Mouse (Mus musculus) CH12.LX (cell line): ENCODE data around the gene Cct3.

Experiments used
- BHLHE40 ChIP-seq: IDR thresholded peaks from 2 replicates; pipeline ENCODE4 v1.6.1; 2011; ENCODE audit warnings: mild to moderate bottlenecking, low read depth, low read length, improper control_type of control experiment
- CHD2 ChIP-seq: IDR thresholded peaks from 2 replicates; pipeline ENCODE4 v1.6.1; 2011; ENCODE audit warnings: low read length, improper control_type of control experiment
- CTCF ChIP-seq, 2 experiments: IDR thresholded peaks in 1 of 2; conservative IDR thresholded peaks in 1 of 2; 2 replicates each; pipeline ENCODE4 v1.5.1; 2011 to 2012; ENCODE audit warnings: low read depth in 2 of 2, low read length in 2 of 2, improper control_type of control experiment in 1 of 2, inconsistent platforms in 1 of 2, mild to moderate bottlenecking in 1 of 2, moderate library complexity in 1 of 2
- EP300 ChIP-seq: IDR thresholded peaks from 2 replicates; pipeline ENCODE4 v1.6.1; 2011; ENCODE audit warnings: low read length, improper control_type of control experiment
- HCFC1 ChIP-seq: IDR thresholded peaks from 2 replicates; pipeline ENCODE4 v1.6.1; 2012; ENCODE audit warnings: low read depth, mild to moderate bottlenecking, inconsistent platforms, low read length, improper control_type of control experiment
- MYC ChIP-seq: IDR thresholded peaks from 2 replicates; pipeline ENCODE4 v1.6.1; 2011; ENCODE audit warnings: low read depth, mild to moderate bottlenecking, improper control_type of control experiment, low read length
- NELFE ChIP-seq: IDR thresholded peaks from 2 replicates; pipeline ENCODE4 v1.6.1; 2011; ENCODE audit warnings: low read depth, low read length, improper control_type of control experiment
- POLR2A ChIP-seq: IDR thresholded peaks from 2 replicates; pipeline ENCODE4 v1.6.1; 2011; ENCODE audit warnings: low read depth, mild to moderate bottlenecking, improper control_type of control experiment, low read length
- ZC3H11A ChIP-seq: IDR thresholded peaks from 2 replicates; pipeline ENCODE4 v1.6.1; 2012; ENCODE audit warnings: low read depth, mild to moderate bottlenecking, inconsistent platforms, low read length, improper control_type of control experiment
- ZMIZ1 ChIP-seq: IDR thresholded peaks from 2 replicates; pipeline ENCODE4 v1.6.1; 2012; ENCODE audit warnings: low read depth, mild to moderate bottlenecking, inconsistent platforms, low read length, improper control_type of control experiment

DNA sequence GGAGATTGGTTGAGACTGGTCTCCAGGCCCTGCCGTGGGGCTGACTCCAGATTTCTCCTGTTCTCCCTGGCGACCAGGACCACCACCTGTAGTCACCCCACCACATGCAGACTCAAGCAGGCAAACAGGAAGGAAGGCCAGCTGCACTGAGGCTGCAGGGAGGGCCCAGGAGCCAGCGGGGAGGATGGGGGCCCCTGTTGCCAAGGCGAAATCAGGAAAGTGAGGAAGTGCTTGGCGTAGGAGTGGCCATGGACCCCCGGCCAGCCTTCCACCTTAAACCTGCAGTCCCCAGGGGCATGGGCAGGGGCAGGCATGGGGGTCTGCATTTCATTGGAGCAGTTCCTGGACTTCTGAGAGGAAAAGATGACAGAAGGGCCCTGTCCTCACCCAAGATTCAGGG is 64.2 kb downstream of the Cct3 start:
- no peak for TF ChIP-seq CTCF (conservative IDR thresholded peaks at IDR 0.05 in 1 of 2, IDR thresholded peaks at IDR 0.05 in 1 of 2; ENCODE audit: low read depth in 2 of 2, low read length in 2 of 2)
- no peak for TF ChIP-seq BHLHE40
- no peak for TF ChIP-seq POLR2A
- no peak for TF ChIP-seq EP300
- no peak for TF ChIP-seq ZMIZ1
- TF ChIP-seq MYC, result no peak
- TF ChIP-seq ZC3H11A, result no peak
- no peak for TF ChIP-seq HCFC1
- TF ChIP-seq NELFE, result no peak
- TF ChIP-seq CHD2, result no peak
